Mouse (Mus musculus): ENCODE results near the gene Atp2c2.

- no peak for TF ChIP-seq CTCF (IDR thresholded peaks at IDR 0.05; ENCODE audit: borderline replicate concordance, insufficient read depth, low read depth, low read length)
- no peak for TF ChIP-seq POLR2A (IDR thresholded peaks at IDR 0.05; ENCODE audit: borderline replicate concordance, insufficient read depth, low read length)
These were observed 3.2 kb downstream of the Atp2c2 start for GRCm38 (mm10) chr8:119702965-119703364.
